Mouse (Mus musculus): ENCODE data around the gene Snx33.
"Not testable (repeated sequence)": the region's sequence is repeated elsewhere in the genome, so short reads cannot be mapped to it uniquely, and the experiment has no call there.

The Snx33 gene

GRCm38 (mm10) chr9:56928041-56928811 is at the start of gene Snx33:
Snx33 (minus strand) TSS chr9:56928371.
- peak; percentile 73 to 75 for DNase-seq (ENCODE audit: low spot score in 2 of 2)

GRCm38 (mm10) chr9:56975199-56975598 is 47.0 kb upstream of the Snx33 start:
- DNase-seq (ENCODE audit: low spot score in 2 of 2) = no peak

DNA sequence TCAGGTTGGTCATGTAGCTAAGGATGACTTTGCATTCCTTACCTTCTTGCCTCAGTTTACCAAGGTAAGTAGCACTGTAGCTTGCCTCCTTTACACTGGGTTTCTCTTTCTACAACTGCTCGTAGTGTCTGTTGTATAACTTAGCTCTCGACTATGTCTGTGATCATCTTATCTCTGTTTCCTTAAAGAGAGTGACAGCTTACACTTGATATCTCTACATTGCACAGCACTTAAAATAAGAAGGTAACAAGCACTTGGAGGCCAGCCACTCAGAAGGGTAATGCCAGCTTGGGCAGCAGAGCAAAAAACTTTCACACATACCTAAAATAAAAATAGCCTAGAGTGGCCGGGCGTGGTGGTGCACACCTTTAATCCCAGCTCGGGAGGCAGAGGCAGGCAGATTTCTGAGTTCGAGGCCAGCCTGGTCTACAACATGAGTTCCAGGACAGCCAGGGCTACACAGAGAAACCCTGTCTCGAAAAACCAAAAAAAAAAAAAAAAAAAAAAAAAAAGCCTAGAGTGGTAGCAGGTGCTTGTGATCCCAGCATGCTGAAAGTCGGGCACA is 45.9 kb upstream of the Snx33 start:
- DNase-seq (ENCODE audit: low spot score in 2 of 2) = no peak

DNA sequence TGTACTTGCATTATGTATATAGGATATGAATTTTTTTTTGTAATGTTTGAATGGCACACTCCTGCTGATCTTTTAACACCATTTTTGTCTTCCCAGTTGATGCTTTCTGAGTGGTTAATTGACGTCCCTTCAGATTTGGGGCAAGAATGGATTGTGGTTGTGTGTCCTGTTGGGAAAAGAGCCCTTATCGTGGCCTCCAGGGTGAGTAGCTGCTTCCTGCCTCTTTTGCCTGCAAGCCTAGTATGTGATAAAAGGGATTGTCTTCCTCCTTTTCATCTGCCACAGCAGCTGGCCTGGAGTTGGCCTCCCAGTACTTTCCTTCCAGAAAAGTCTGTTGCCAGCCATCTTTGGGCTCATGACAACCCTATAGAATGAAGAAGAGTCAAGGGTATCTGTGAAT is 42.0 kb upstream of the Snx33 start:
- no peak for DNase-seq (ENCODE audit: low spot score in 2 of 2)

- no peak for DNase-seq (ENCODE audit: low spot score in 2 of 2)
These were observed 33.4 kb upstream of the Snx33 start for GRCm38 (mm10) chr9:56961591-56961990.

DNA sequence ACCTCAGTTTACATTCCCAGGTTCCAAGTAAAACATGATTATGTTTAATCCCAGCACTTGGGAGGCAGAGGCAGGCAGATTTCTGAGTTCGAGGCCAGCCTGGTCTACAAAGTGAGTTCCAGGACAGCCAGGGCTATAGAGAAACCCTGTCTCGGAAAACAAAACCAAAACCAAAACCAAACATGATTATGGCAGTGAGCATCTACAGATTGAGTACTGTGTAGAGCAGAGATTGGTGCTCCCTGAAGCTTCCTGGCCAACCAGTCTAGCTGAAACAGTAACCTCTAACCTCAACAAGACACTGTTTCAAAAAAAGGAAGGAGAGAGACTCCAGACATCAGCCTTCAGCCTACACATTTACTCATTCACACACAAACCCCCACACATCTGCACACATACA is 30.5 kb upstream of the Snx33 start:
- DNase-seq (ENCODE audit: low spot score in 2 of 2) = no peak

- DNase-seq (ENCODE audit: low spot score in 2 of 2) = no peak
These were observed 28.9 kb upstream of the Snx33 start for GRCm38 (mm10) chr9:56956966-56957675.

DNA sequence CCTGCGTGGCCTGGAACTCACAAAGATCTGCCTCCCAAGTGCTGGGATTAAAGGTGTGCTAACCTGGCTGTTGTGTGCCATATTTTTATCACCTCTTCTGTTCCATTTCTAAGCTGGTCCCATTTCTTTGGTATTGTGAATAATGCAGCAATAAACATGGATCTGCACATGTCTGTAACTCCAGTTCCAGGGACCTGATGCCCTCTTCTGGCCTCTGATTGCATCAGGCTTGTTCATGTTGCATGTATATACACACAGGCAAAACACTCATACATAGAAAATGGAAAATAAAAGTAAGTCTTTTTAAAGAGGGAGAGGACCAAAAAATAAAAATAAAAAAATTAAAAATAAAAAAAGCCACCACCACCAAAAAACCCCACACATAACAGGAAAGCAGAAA is 25.4 kb upstream of the Snx33 start:
- DNase-seq (ENCODE audit: low spot score in 2 of 2) = no peak

GRCm38 (mm10) chr9:56950414-56951400 is 22.5 kb upstream of the Snx33 start, which contains the start of gene Snupn:
Snupn (plus strand) TSS chr9:56950878.
- peak; percentile 98 for DNase-seq (ENCODE audit: low spot score in 2 of 2)

GRCm38 (mm10) chr9:56949767-56950166 is 21.6 kb upstream of the Snx33 start:
- DNase-seq (ENCODE audit: low spot score in 2 of 2) = no peak

GRCm38 (mm10) chr9:56948699-56949098 is 20.5 kb upstream of the Snx33 start:
- DNase-seq (ENCODE audit: low spot score in 2 of 2) = not testable (repeated sequence)

DNA sequence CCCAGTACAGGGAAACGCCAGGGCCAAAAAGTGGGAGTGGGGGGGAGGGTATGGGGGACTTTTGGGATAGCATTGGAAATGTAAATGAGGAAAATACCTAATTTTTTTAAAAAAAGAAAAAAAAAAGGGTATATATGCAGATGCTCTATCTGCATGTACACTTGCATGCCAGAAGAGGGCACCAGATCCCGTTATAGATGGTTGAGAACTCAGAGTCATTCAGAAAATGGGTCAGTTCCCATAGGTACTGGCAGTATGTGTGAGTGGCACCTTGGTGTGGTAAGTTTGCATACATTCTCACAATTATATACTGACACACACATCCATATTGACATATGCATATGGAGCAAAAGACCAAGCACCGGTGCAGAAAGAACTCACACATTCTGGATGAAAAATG is 19.3 kb upstream of the Snx33 start:
- DNase-seq (ENCODE audit: low spot score in 2 of 2) = peak; percentile 53 to 58

- DNase-seq (ENCODE audit: low spot score in 2 of 2) = peak in 1 of 2 experiments; percentile 23
These were observed 10.2 kb upstream of the Snx33 start for GRCm38 (mm10) chr9:56938374-56938773.

GRCm38 (mm10) chr9:56937223-56938160 is 9.3 kb upstream of the Snx33 start, which contains the start of gene Imp3:
Imp3 (plus strand) TSS chr9:56937475.
- peak; percentile 92 to 96 for DNase-seq (ENCODE audit: low spot score in 2 of 2)

DNA sequence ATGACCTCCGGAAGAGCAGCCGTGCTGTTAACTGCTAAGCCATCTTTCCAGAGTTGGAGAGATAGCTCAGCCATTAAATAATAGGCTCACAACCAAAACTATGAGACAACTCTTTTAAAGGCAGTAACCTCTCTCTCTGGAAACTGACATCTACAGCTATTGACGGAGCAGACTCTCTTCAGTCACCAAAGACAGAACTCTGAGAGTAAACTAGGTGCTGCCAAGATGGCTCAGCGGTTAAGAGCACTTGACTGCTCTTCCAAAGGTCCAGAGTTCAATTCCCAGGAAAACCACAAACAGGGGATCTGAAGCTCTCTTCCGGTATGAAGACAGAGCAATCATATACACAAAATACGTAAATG is 8.7 kb upstream of the Snx33 start:
- DNase-seq (ENCODE audit: low spot score in 2 of 2) = no peak

- no peak for DNase-seq (ENCODE audit: low spot score in 2 of 2)
These were observed 2.4 kb upstream of the Snx33 start for GRCm38 (mm10) chr9:56930556-56930955.

DNA sequence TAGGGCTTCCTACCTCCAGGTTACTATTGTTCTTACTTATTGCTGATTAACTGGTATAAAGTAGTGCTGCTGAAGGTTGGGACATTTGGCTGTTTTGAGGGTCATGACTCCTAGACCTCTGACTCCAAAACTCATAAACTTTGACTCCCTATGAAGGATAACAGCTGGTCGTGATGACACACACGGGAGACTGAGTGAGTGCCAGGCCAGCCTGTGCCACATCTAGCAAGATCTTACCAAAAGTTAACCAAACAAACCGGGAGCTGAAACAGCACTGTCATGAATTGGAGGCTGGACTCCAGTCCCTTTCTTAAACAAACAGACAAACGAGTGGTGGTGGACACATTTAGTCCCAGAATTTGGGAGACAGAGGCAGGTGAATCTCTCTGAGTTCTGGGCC is 1.3 kb upstream of the Snx33 start:
- no peak for DNase-seq (ENCODE audit: low spot score in 2 of 2)

DNA sequence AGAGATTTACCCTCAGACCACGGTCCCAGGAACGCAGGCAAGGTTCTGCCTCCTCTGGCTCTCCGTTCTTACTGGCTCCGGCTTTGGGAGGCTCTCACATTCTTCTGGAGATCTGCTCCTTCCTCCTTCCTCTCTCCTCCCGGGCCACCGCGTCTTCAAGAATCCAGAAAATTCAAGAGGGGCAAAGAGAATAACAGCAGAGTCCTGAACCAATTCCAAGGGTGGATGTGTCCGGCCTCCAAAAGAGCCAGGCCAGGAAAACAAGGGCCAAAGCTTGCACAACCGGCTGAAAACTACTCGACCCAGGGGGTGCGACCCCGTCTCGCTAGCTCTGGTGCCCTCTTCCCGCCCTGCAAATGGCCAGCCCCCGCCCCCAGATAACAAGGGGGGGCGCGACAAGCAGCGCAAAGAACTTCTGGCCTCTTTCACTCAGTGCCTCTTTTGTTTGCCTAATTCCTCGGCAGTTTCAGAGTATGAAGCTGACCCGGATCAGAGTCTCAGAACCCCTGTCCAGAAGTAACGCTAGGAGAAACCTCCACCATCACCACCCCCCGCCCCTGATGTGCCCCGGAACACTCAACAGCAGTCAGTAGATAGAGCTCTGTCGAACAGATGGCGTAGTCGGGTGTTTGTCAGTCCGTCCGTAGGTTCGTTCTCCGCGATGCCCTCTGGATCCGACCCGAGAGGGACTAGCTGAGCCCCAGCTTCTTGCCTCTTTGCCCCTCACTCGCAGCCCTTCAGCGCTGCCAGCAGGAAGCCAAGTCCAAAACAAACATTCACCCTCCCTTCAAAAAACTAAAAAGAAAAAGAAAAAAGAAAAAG is 769 bp downstream of the Snx33 start:
- DNase-seq (ENCODE audit: low spot score in 2 of 2) = no peak

- no peak for DNase-seq (ENCODE audit: low spot score in 2 of 2)
These were observed 1.8 kb downstream of the Snx33 start for GRCm38 (mm10) chr9:56926387-56926786.

GRCm38 (mm10) chr9:56926025-56926360 is 2.2 kb downstream of the Snx33 start:
- DNase-seq (ENCODE audit: low spot score in 2 of 2) = no peak

All from spleen, postnatal 36 days (tissue).